Comparison of ENCODE assay signal across 35 mouse cellular contexts in genomic region chr10:8525354-8525753, GRCm38 (mm10).
"Had no signal": no experiment of that assay in that cellular context is flagged by ENCODE, and none has a peak within 500 bp of the region (broad histone marks: within the 10 kb centered on the region; RNA-seq: fewer than 3 reads in every experiment).

No protein-coding gene starts in this region.

- ATAC-seq: hindbrain, embryonic 16.5 days; hindbrain, postnatal 0 days; inflammation-experienced regulatory T-cells, adult 6 months; intestine, embryonic 15.5 days; intestine, embryonic 16.5 days; intestine, postnatal 0 days had no signal

- H3K4me2 ChIP-seq: heart, embryonic 12.5 days; heart, embryonic 13.5 days; heart, embryonic 15.5 days; hindbrain, embryonic 12.5 days; hindbrain, embryonic 13.5 days; hindbrain, embryonic 14.5 days; hindbrain, embryonic 15.5 days; intestine, embryonic 15.5 days; kidney, embryonic 15.5 days had no signal

- H3K27me3 ChIP-seq: hindbrain, embryonic 12.5 days; intestine, embryonic 15.5 days had no signal

- H3K27ac ChIP-seq: heart, embryonic 10.5 days; heart, embryonic 13.5 days; heart, embryonic 15.5 days; hindbrain, embryonic 10.5 days; hindbrain, embryonic 12.5 days; hindbrain, embryonic 13.5 days; hindbrain, embryonic 14.5 days; hindbrain, embryonic 15.5 days; hindbrain, postnatal 0 days; intestine, embryonic 15.5 days; kidney, embryonic 15.5 days; kidney, postnatal 0 days; layer of hippocampus, adult 2 months; left cerebral cortex, adult 2 months had no signal

- DNase-seq: heart, postnatal 10 days; heart, postnatal 14 days; heart, postnatal 36 days; heart, postnatal 4 days; kidney, adult 11 months; kidney, adult 18-20 months; kidney, adult 2 months; kidney, adult 8-10 months; kidney, adult 9 months; kidney, postnatal 10 days; kidney, postnatal 14 days; kidney, postnatal 25 days; kidney, postnatal 36 days; kidney, postnatal 4 days; layer of hippocampus, adult 9-11 months; layer of hippocampus, postnatal 36 days had no signal

- H3K9ac ChIP-seq: heart, embryonic 12.5 days; heart, embryonic 13.5 days; heart, embryonic 15.5 days; hindbrain, embryonic 12.5 days; hindbrain, embryonic 13.5 days; hindbrain, embryonic 14.5 days; hindbrain, embryonic 15.5 days; intestine, embryonic 15.5 days; kidney, embryonic 15.5 days had no signal

- H3K36me3 ChIP-seq: heart, embryonic 10.5 days; heart, embryonic 12.5 days; heart, embryonic 13.5 days; heart, embryonic 15.5 days; hindbrain, embryonic 10.5 days; hindbrain, embryonic 12.5 days; hindbrain, embryonic 13.5 days; hindbrain, embryonic 15.5 days; intestine, embryonic 15.5 days; kidney, embryonic 15.5 days had no signal

- H3K4me1 ChIP-seq: heart, embryonic 10.5 days; heart, embryonic 12.5 days; heart, embryonic 13.5 days; heart, embryonic 15.5 days; hindbrain, embryonic 10.5 days; hindbrain, embryonic 12.5 days; hindbrain, embryonic 15.5 days; intestine, embryonic 15.5 days; kidney, embryonic 15.5 days had no signal

- H3K4me3 ChIP-seq: heart, embryonic 10.5 days; heart, embryonic 12.5 days; heart, embryonic 13.5 days; heart, embryonic 15.5 days; hindbrain, embryonic 10.5 days; hindbrain, embryonic 12.5 days; hindbrain, embryonic 13.5 days; hindbrain, embryonic 15.5 days; intestine, embryonic 15.5 days; kidney, embryonic 15.5 days; layer of hippocampus, adult 2 months; left cerebral cortex, adult 2 months had no signal

- H3K9me3 ChIP-seq: heart, embryonic 10.5 days; heart, embryonic 12.5 days; heart, embryonic 13.5 days; heart, embryonic 15.5 days; hindbrain, embryonic 10.5 days; hindbrain, embryonic 12.5 days; hindbrain, embryonic 13.5 days; hindbrain, embryonic 15.5 days; intestine, embryonic 15.5 days; kidney, embryonic 15.5 days had no signal
